Mouse (Mus musculus): ENCODE results near the gene Npepl1. TPM values are rescaled to one million over a fixed set of nuclear protein-coding genes. Genes with fewer than 3 reads are reported as not detected.

Npepl1 gene
- 13.3 and 17.3 TPM in 2 replicates for total RNA-seq (2012; rRNA removed)
- polyA plus RNA-seq (2012; ENCODE audit: insufficient read depth in 1 of 2, insufficient read length in 2 of 2, low read depth in 1 of 2, low replicate concordance in 2 of 2, missing spikeins in 1 of 2): 10 to 100 TPM in 1 of 2 experiments, not detected in 1; 46.9 TPM

GRCm38 (mm10) chr2:174109991-174110782 lies at the start of gene Npepl1:
Gene Npepl1, plus strand, starts transcription at chr2:174110349.
- Histone ChIP-seq H3K4me3 (ENCODE audit: control insufficient read depth in 1 of 2, insufficient read depth in 1 of 2, low read depth in 2 of 2, low read length in 2 of 2) (peak within 1 kb of the TSS; percentile 55 to 81), H3K79me2 (ENCODE audit: control insufficient read depth, insufficient read depth, low read length, poor library complexity) (peaks cover 9% of the 10 kb centered on the region; the same call in 1 of the 2 replicates), H3K4me1 (ENCODE audit: control insufficient read depth in 1 of 2, insufficient read depth in 2 of 2, low read length in 2 of 2) (peaks cover 0 to 5% of the 10 kb centered on the region in 2 experiments; a peak in 1 of 4 replicates), H3K9me3 (replicated peaks; ENCODE audit: insufficient read depth, low read length) (no peaks in the 10 kb centered on the region), H3K27ac (ENCODE audit: control insufficient read depth, low read depth, low read length) (peak within 1 kb of the TSS; percentile 56), H3K27me3 (ENCODE audit: control insufficient read depth in 1 of 2, insufficient read depth in 2 of 2, low read length in 2 of 2) (no peaks in the 10 kb centered on the region), H3K9ac (ENCODE audit: control insufficient read depth, low read depth, low read length, poor library complexity, severe bottlenecking) (peak within 1 kb of the TSS; percentile 85), H3K36me3 (ENCODE audit: control insufficient read depth in 1 of 2, insufficient read depth in 2 of 2, low read length in 2 of 2) (no peaks in the 10 kb centered on the region)
- TF ChIP-seq HCFC1 (IDR thresholded peaks at IDR 0.05; ENCODE audit: low read depth, low read length) (0 out of 2 replicates have a peak, but pooled peaks have one; percentile 37), POLR2A (IDR thresholded peaks at IDR 0.05; ENCODE audit: control insufficient read depth in 1 of 2, insufficient read depth in 1 of 2, low read depth in 1 of 2, low read length in 2 of 2, poor library complexity in 1 of 2) (peak in 1 of 2 experiments; percentile 30; a peak in 1 of 4 replicates), SMC3 (IDR thresholded peaks at IDR 0.05; ENCODE audit: low read depth, low read length) (no peak), SIN3A (IDR thresholded peaks at IDR 0.05; ENCODE audit: low read length) (no peak), POLR2AphosphoS5 (IDR thresholded peaks at IDR 0.05; ENCODE audit: borderline replicate concordance, low read depth, low read length) (no peak), MXI1 (IDR thresholded peaks at IDR 0.05; ENCODE audit: low read depth, low read length) (no peak), MAFK (IDR thresholded peaks at IDR 0.05; ENCODE audit: borderline replicate concordance, low read depth, low read length) (no peak), JUND (IDR thresholded peaks at IDR 0.05; ENCODE audit: low read depth, low read length) (no peak), CHD1 (IDR thresholded peaks at IDR 0.05; ENCODE audit: low read depth, low read length) (no peak), NRF1 (IDR thresholded peaks at IDR 0.05; ENCODE audit: insufficient read depth, low read depth, low read length, poor library complexity, severe bottlenecking) (no peak), MYC (IDR thresholded peaks at IDR 0.05; ENCODE audit: low read depth, low read length) (no peak), NELFE (IDR thresholded peaks at IDR 0.05; ENCODE audit: low read depth, low read length) (peak; percentile 22; the same call in 1 of the 2 replicates), TAL1 (IDR thresholded peaks at IDR 0.05; ENCODE audit: low read length) (no peak), MYB (IDR thresholded peaks at IDR 0.05; ENCODE audit: low read depth, low read length) (no peak), USF2 (IDR thresholded peaks at IDR 0.05; ENCODE audit: borderline replicate concordance in 1 of 2, insufficient read depth in 1 of 2, low read depth in 1 of 2, low read length in 2 of 2) (no peak), ZNF384 (IDR thresholded peaks at IDR 0.05; ENCODE audit: low read depth, low read length) (no peak), TBP (IDR thresholded peaks at IDR 0.05; ENCODE audit: low read depth, low read length) (no peak), ZC3H11A (IDR thresholded peaks at IDR 0.05; ENCODE audit: low read depth, low read length) (no peak), CTCF (IDR thresholded peaks at IDR 0.05 in 2 of 3, conservative IDR thresholded peaks at IDR 0.05 in 1 of 3; ENCODE audit: control insufficient read depth in 1 of 3, insufficient read depth in 1 of 3, low read depth in 2 of 3, low read length in 3 of 3, poor library complexity in 1 of 3, severe bottlenecking in 1 of 3) (peak in 2 of 3 experiments; percentile 13 to 35; a peak in 2 of 6 replicates), ZMIZ1 (IDR thresholded peaks at IDR 0.05; ENCODE audit: low read depth, low read length) (no peak), GATA1 (IDR thresholded peaks at IDR 0.05; ENCODE audit: low read depth, low read length) (no peak), CHD2 (IDR thresholded peaks at IDR 0.05; ENCODE audit: low read length) (no peak), MAZ (IDR thresholded peaks at IDR 0.05; ENCODE audit: low read depth, low read length) (no peak), ZKSCAN1 (IDR thresholded peaks at IDR 0.05; ENCODE audit: low read depth, low read length) (no peak), EP300 (IDR thresholded peaks at IDR 0.05; ENCODE audit: low read depth in 1 of 2, low read length in 2 of 2) (no peak), MEF2A (IDR thresholded peaks at IDR 0.05; ENCODE audit: extremely low read depth, insufficient replicate concordance, low read depth, low read length, poor library complexity, severe bottlenecking) (no peak)
- DNase-seq (ENCODE audit: low read depth, low spot score): peak; percentile 43
